Mouse (Mus musculus) thymus, postnatal 36 days (tissue): ENCODE data around the gene Tmco4.
"Not testable (repeated sequence)": the region's sequence is repeated elsewhere in the genome, so short reads cannot be mapped to it uniquely, and the experiment has no call there.

Source experiments
- DNase-seq, 2 experiments: peaks; one replicate each; pipeline ENCODE4 v3.0.0; 2022; ENCODE audit warnings: mixed read lengths in 2 of 2

Tmco4 gene

DNA sequence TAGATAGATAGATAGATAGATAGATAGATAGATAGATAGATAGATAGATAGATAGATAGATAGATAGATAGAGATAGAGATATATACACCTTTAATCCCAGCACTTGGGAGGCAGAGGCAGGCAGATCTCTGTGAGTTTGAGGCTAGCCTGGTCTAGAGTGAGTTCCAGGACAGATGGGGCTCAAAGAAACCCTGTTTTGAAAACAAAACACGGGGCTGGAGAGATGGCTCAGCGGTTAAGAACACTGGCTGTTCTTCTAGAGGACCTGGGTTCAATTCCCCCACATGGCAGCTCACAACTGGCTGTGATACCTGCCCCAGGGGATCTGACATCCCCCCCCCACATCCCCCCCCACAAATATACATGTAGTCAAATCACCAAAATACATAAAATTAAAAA is 1.9 kb downstream of the Tmco4 start:
- DNase-seq = not testable (repeated sequence)

- DNase-seq = no peak
Measured at GRCm38 (mm10) chr4:138975194-138975593, 2.5 kb downstream of the Tmco4 start.

GRCm38 (mm10) chr4:138976046-138976445 is 3.4 kb downstream of the Tmco4 start:
- DNase-seq = no peak

DNA sequence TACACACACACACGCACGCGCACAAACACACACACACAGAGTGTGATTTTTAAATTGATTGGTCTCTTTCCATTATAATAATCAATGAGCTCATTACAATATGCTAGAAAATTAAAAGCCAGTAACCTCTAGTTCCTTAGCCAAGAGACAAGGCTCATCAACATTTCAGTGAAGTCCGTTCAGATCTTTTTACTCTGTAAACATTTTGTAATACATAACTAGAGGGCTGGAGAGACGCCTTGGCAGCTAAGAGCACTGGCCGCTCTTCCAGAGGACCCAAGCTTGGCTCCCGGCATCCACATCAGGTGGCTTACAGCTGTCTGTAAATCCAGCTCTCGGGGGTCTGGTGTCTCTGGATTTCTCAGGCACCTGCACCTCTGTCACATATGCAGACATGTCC is 7.3 kb downstream of the Tmco4 start:
- no peak for DNase-seq

- DNase-seq = no peak
Measured at GRCm38 (mm10) chr4:138980771-138981420, 8.2 kb downstream of the Tmco4 start.

GRCm38 (mm10) chr4:138983422-138983821 is 10.7 kb downstream of the Tmco4 start:
- DNase-seq = no peak

DNA sequence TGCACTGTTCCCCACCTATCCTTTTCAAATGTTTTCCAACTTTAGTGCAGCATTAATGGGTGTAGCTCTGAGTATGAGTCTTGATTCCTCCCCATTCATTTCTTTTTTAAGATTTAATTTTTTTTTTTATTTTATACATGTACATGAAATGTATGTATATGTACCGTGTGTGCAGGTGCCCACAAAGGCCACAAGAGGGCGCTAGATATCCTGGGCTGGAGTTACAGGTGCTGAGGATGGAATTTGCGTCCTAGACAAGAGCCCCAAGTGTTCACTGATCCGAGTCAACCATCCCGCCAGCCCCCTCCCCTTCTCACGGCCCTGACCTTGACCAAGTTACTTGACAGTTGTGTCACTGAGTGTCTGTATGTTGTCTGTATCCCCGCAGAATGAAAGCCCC is 12.1 kb downstream of the Tmco4 start:
- DNase-seq = no peak

DNA sequence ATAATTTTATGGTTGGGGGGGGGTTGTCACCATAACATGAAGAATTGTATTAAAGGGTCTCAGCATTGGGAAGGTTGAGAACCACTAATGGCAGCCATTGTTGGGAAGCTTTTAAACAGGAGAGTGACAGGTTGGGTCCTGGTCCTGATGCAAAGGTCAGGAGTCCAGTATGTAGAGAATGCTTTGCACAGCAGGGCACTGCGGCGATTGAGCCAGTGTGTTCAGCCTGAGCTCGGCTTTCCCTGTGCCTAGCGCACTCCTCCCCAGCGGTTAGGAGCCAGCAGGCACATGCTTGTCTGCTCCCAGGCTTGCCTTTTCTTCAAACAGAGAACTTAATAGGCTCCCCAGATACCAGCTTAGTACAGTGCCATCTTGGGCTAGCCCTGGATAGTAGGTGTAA is 13.6 kb downstream of the Tmco4 start:
- no peak for DNase-seq

- DNase-seq = no peak
Measured at GRCm38 (mm10) chr4:138994389-138994788, 21.7 kb downstream of the Tmco4 start.

DNA sequence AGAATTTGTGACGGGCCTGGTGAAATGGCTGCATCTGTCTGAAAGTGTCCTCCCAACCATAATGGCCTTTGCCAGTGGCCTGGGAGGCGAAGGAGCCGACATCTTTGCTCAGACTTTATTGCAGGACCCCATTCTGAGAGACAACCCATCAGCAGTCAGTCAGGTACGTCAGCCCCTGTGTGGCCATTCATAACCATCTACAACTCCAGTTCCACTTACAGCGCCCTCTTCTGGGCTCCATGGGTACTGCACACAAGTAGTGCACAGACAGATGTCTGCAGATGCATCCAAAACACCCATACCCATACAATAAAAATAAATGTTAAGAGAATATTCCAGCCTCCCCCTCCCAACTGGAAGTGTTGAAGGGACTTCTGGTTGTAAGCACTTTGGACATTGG is 23.7 kb downstream of the Tmco4 start:
- peak; percentile 28 to 30 for DNase-seq

- DNase-seq = no peak
Measured at GRCm38 (mm10) chr4:138997121-138997520, 24.4 kb downstream of the Tmco4 start.

DNA sequence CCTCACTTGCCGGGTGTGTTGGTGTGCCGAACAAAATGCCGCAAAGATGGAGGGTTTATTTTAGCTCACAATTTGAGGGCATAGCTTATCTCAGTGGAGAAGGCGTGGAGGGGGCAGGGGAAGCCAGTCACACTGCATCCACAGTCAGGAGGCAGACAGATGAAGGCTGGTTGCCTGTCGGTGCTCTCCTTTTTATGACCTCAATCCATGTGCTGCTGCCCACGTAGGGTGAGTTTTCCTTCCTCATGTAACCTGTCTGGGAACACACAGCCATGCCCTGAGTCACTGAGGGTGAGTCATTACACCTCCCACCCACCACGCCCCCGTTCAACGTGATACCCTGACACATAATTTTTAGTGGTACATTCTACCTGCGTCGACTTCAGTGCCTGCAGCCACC is 25.9 kb downstream of the Tmco4 start:
- no peak for DNase-seq

- DNase-seq = no peak
Measured at GRCm38 (mm10) chr4:139001026-139001425, 28.3 kb downstream of the Tmco4 start.

DNA sequence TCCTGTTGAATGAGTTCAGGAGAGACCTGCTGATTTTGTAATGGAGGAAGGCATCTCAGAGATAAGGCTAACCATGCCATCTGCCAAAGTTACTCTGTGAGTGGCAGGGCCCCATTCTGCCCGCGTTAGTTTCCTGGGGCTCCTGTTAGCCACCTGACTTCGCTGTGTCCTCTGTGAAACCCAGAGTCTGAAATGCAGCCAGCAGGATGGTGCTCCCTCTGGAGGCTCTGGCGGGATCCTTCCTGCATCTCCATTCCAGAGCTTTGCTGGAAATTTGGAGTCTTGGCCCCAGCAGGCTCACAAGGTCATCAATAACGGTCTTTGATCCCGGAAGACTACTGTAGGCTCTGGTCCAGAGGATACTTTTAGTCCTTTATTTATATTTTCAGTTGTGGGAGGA is 28.7 kb downstream of the Tmco4 start:
- DNase-seq = no peak

GRCm38 (mm10) chr4:139004067-139004466 is 31.4 kb downstream of the Tmco4 start:
- no peak for DNase-seq

DNA sequence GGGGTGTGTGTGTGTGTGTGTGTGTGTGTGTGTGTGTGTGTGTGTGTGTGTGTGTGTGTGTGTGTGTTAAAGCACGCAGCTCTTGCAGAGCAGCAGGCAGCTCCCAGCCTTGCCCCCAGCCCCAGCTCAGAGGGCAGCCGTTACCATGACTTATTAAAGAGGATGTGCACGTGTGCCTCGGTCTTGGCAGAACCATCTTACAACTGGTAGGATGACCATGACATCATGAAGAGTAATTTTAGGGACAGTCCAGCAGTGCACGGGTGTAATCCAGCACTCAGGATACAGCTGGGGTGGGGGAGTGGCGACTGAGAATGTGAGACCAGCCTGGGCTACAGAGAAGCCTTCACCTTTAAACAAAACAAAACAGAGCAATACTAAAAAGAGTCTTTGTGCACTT is 32.5 kb downstream of the Tmco4 start:
- no peak for DNase-seq

GRCm38 (mm10) chr4:139007353-139007752 is 34.7 kb downstream of the Tmco4 start:
- DNase-seq = no peak

GRCm38 (mm10) chr4:139007981-139008536 is 35.4 kb downstream of the Tmco4 start:
- no peak for DNase-seq

GRCm38 (mm10) chr4:139011201-139011702 is 38.6 kb downstream of the Tmco4 start:
- DNase-seq = no peak

- no peak for DNase-seq
Measured at GRCm38 (mm10) chr4:139013281-139013680, 40.6 kb downstream of the Tmco4 start.

DNA sequence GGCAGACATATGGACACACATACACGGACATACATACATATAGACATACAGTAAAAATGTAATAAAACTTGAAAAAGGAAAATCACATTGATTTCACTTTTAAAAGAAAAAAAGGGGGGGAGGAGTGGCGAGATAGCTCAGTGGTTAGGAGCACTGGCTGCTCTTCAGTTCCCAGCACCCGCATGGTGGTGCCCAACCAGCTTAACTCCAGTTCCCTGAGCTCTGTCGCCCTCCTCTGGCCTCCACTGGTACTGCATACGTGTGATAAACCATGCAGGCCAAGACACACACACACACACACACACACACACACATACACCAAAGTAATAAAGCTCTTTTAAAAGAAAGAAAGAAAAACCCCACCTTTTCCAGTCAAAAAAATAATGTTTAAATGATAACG is 42.1 kb downstream of the Tmco4 start:
- no peak for DNase-seq

GRCm38 (mm10) chr4:139018388-139018787 is 45.7 kb downstream of the Tmco4 start:
- no peak for DNase-seq

DNA sequence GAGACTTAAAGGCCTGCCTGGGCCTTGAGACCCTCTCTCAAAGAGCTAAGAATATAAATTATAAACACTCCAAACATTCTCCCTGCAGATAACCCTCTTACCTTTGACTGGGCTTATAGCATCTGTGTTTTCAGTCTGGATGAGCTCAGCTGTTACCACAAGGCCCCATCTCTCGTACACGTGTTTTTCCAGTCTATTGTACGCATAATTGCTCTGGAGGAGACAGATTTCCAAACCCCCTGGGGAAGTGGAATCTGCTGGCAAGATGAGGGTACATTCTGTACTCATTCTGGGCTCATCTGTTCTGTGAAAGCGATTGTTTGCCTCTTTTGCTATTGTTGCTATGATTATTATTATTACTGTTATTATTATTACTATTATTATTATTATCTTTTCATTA is 46.3 kb downstream of the Tmco4 start:
- DNase-seq = no peak

DNA sequence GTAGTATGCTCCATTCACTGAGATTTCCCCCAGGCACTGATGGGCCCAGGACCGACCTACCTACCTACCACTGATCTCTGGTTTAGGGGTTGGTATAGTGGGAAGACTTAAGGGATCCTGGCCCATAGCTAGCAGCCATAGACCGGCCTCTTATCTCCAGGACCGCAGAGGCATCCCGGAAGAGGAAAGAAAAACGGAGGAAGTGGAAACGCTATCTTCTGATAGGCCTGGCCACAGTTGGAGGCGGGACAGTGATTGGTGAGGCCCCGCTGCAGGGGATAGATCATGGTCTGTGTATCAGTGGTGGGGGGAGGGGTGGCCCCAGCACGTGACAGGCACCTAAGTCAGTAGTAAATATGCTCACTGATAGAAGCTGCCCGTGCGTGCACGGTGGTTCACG is 46.7 kb downstream of the Tmco4 start:
- no peak for DNase-seq

DNA sequence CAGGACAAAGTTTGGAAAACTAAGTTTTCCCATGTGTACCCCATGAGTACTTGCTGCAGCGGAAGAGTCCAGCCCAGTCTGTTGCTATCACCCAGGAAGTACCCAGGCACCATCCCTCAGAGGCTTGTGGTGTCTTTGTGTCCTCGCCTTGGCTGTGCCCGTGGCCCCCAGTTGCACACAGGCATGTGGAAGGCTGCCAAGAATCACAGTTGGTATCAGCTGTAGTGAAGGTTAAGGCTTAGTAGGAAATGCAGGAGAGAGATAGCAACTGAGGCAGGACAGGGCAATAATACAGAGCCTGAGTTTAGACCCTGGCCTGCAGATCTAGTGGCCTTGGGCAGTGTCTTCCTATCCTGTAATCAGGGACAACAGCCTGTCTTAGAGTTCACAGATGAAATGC is 47.7 kb downstream of the Tmco4 start:
- DNase-seq = no peak
